Mouse (Mus musculus) lung, postnatal 0 days (tissue): Measurements from ENCODE around the gene Nomo1.

Experiments
- CTCF ChIP-seq: IDR thresholded peaks from 2 replicates; pipeline ENCODE4 v1.5.1; 2016; ENCODE audit warnings: antibody characterized with exemption, mild to moderate bottlenecking
- EP300 ChIP-seq: IDR thresholded peaks from 2 replicates; pipeline ENCODE4 v1.6.1; 2016; ENCODE audit warnings: antibody characterized with exemption, mild to moderate bottlenecking, control low read depth

DNA sequence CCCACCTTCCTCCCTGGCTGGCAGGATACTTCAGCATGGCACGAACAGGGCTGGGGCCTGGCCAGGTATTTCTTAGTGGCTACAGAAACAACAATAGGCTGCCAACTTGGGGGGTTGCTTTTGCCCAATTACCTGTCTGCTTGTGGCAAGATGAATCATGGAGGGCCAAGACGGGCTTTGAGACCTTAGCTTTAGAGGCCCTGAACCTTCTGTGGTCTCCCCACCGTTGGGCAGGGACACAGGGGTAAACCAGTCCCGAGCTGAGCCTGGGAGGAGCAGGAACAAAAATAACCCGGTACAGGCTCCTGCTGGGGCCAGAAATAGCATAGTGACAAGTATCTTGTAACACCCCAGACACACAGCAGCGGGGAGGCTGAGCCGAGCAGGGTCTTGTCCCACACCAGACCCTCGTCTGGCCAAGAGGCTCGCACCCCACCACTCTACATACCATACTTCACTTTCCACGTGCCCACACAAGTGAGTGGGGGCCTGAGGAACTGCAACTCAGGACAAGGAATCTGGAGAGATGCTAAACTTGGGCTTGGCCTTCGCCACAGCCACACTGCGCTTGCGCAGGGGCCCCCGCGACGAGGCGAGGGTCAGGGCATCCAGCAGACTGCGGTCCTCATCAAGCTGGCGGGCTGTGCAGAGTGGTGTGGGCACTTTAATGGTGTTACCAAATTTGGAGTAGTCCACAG lies 64.9 kb downstream of the Nomo1 start:
- TF ChIP-seq CTCF (no peak), EP300 (no peak)
